Mouse (Mus musculus): ENCODE data around the gene Lfng.

Gene Lfng

GRCm38 (mm10) chr5:140607001-140607835, at the start of gene Lfng:
Gene Lfng, plus strand, starts transcription at chr5:140607320.
- peak; percentile 71 to 90 for DNase-seq (ENCODE audit: low read depth in 1 of 2, low spot score in 2 of 2)

- DNase-seq (ENCODE audit: low read depth in 1 of 2, low spot score in 2 of 2): no peak
Observed at GRCm38 (mm10) chr5:140562601-140563000, 44.5 kb upstream of the Lfng start.

- DNase-seq (ENCODE audit: low read depth in 1 of 2, low spot score in 2 of 2): no peak
Observed at GRCm38 (mm10) chr5:140564896-140565295, 42.2 kb upstream of the Lfng start, which contains the start of gene Grifin. Gene Grifin, minus strand, starts transcription at chr5:140565071.

GRCm38 (mm10) chr5:140565451-140565850, 41.7 kb upstream of the Lfng start:
- DNase-seq (ENCODE audit: low read depth in 1 of 2, low spot score in 2 of 2): no peak

- no peak for DNase-seq (ENCODE audit: low read depth in 1 of 2, low spot score in 2 of 2)
Observed at GRCm38 (mm10) chr5:140565856-140566255, 41.3 kb upstream of the Lfng start.

GRCm38 (mm10) chr5:140566271-140566670, 40.8 kb upstream of the Lfng start:
- no peak for DNase-seq (ENCODE audit: low read depth in 1 of 2, low spot score in 2 of 2)

- DNase-seq (ENCODE audit: low read depth in 1 of 2, low spot score in 2 of 2): peak in 1 of 2 experiments; percentile 49
Observed at GRCm38 (mm10) chr5:140567321-140567720, 39.8 kb upstream of the Lfng start.

- DNase-seq (ENCODE audit: low read depth in 1 of 2, low spot score in 2 of 2): no peak
Observed at GRCm38 (mm10) chr5:140567751-140568150, 39.4 kb upstream of the Lfng start.

GRCm38 (mm10) chr5:140568321-140568970, 38.7 kb upstream of the Lfng start:
- peak in 1 of 2 experiments; percentile 57 for DNase-seq (ENCODE audit: low read depth in 1 of 2, low spot score in 2 of 2)

GRCm38 (mm10) chr5:140569032-140569595, 38.0 kb upstream of the Lfng start:
- no peak for DNase-seq (ENCODE audit: low read depth in 1 of 2, low spot score in 2 of 2)

- no peak for DNase-seq (ENCODE audit: low read depth in 1 of 2, low spot score in 2 of 2)
Observed at GRCm38 (mm10) chr5:140570223-140570870, 36.8 kb upstream of the Lfng start.

- DNase-seq (ENCODE audit: low read depth in 1 of 2, low spot score in 2 of 2): no peak
Observed at GRCm38 (mm10) chr5:140571201-140571600, 35.9 kb upstream of the Lfng start.

- no peak for DNase-seq (ENCODE audit: low read depth in 1 of 2, low spot score in 2 of 2)
Observed at GRCm38 (mm10) chr5:140571673-140572072, 35.4 kb upstream of the Lfng start.

GRCm38 (mm10) chr5:140572611-140573010, 34.5 kb upstream of the Lfng start:
- no peak for DNase-seq (ENCODE audit: low read depth in 1 of 2, low spot score in 2 of 2)

GRCm38 (mm10) chr5:140575381-140575866, 31.7 kb upstream of the Lfng start:
- DNase-seq (ENCODE audit: low read depth in 1 of 2, low spot score in 2 of 2): no peak

- no peak for DNase-seq (ENCODE audit: low read depth in 1 of 2, low spot score in 2 of 2)
Observed at GRCm38 (mm10) chr5:140579221-140579620, 27.9 kb upstream of the Lfng start.

GRCm38 (mm10) chr5:140579771-140580170, 27.3 kb upstream of the Lfng start:
- no peak for DNase-seq (ENCODE audit: low read depth in 1 of 2, low spot score in 2 of 2)

GRCm38 (mm10) chr5:140581569-140581968, 25.6 kb upstream of the Lfng start:
- DNase-seq (ENCODE audit: low read depth in 1 of 2, low spot score in 2 of 2): no peak

- no peak for DNase-seq (ENCODE audit: low read depth in 1 of 2, low spot score in 2 of 2)
Observed at GRCm38 (mm10) chr5:140582995-140583731, 24.0 kb upstream of the Lfng start.

GRCm38 (mm10) chr5:140583732-140584368, 23.3 kb upstream of the Lfng start:
- DNase-seq (ENCODE audit: low read depth in 1 of 2, low spot score in 2 of 2): no peak

Data from monocyte, adult 2 months (primary cell).